Mouse (Mus musculus): ENCODE data around the gene Mtmr11.
"Not testable (repeated sequence)": the region's sequence is repeated elsewhere in the genome, so short reads cannot be mapped to it uniquely, and the experiment has no call there.

The Mtmr11 gene

GRCm38 (mm10) chr3:96219191-96219641, 57.4 kb downstream of the Mtmr11 start:
- DNase-seq, result peak in 1 of 2 experiments; percentile 31

- peak; percentile 75 to 89 for DNase-seq
Observed at GRCm38 (mm10) chr3:96219661-96220130, 57.9 kb downstream of the Mtmr11 start, which contains the start of the genes Bola1 and Hist2h2ab. Bola1 (minus strand) TSS chr3:96219709. Hist2h2ab (plus strand) TSS chr3:96219865.

GRCm38 (mm10) chr3:96220131-96220764, 58.4 kb downstream of the Mtmr11 start:
- not testable (repeated sequence) for DNase-seq

- peak; percentile 84 to 95 for DNase-seq
Observed at GRCm38 (mm10) chr3:96220765-96221639, 59.2 kb downstream of the Mtmr11 start, which contains the start of the genes Hist2h2ac and Hist2h2be. Hist2h2ac (minus strand) TSS chr3:96220880. Hist2h2be (plus strand) TSS chr3:96221119.

Data from kidney, postnatal 36 days (tissue).